Mouse (Mus musculus) liver, embryonic 11.5 days (tissue): Measurements from ENCODE around the gene Prdm16. TPM values are rescaled to one million over a fixed set of nuclear protein-coding genes. Genes with fewer than 3 reads are reported as not detected.

ENCODE experiments used
- ATAC-seq: fragments of 200-750 bp; cut with Nextera tagmentation; replicated peaks from 2 replicates; pipeline ENCODE4 v1.8.0; 2017; ENCODE audit warnings: moderate number of reproducible peaks, mild to moderate bottlenecking, moderate TSS enrichment, moderate library complexity; ENCODE audit not compliant: low FRiP score
- DNase-seq: peaks from one replicate; pipeline ENCODE4 v3.0.0-alpha.2; 2017; ENCODE audit warnings: low spot score
- H3K27ac ChIP-seq: fragments of 300-500 bp; sonication (generic); 2 replicates; pipeline ENCODE4 v1.5.1; 2014; ENCODE audit warnings: mild to moderate bottlenecking, low read depth, low read length, control low read depth
- H3K27me3 ChIP-seq: fragments of 300-500 bp; sonication (generic); replicated peaks from 2 replicates; pipeline ENCODE4 v1.6.1; 2014; ENCODE audit warnings: low read length, mixed read lengths; ENCODE audit not compliant: control insufficient read depth, insufficient read depth
- H3K36me3 ChIP-seq: fragments of 300-500 bp; sonication (generic); 2 replicates; pipeline ENCODE4 v1.6.1; 2014; ENCODE audit warnings: mild to moderate bottlenecking, low read length, moderate library complexity, mixed read lengths; ENCODE audit not compliant: control insufficient read depth, insufficient read depth
- H3K4me1 ChIP-seq: fragments of 300-500 bp; sonication (generic); replicated peaks from 2 replicates; pipeline ENCODE4 v1.6.1; 2014; ENCODE audit warnings: low read length, mixed read lengths; ENCODE audit not compliant: control insufficient read depth, insufficient read depth
- H3K4me2 ChIP-seq: fragments of 300-500 bp; sonication (generic); 2 replicates; pipeline ENCODE4 v1.6.1; 2014; ENCODE audit warnings: mild to moderate bottlenecking, control low read depth, moderate library complexity
- H3K4me3 ChIP-seq: fragments of 300-500 bp; sonication (generic); 2 replicates; pipeline ENCODE4 v1.5.1; 2014; ENCODE audit warnings: low read depth, low read length, control low read depth
- H3K9ac ChIP-seq: fragments of 300-500 bp; sonication (generic); 2 replicates; pipeline ENCODE4 v1.6.1; 2014; ENCODE audit warnings: low read depth, low read length, control low read depth
- H3K9me3 ChIP-seq: fragments of 300-500 bp; sonication (generic); 2 replicates; pipeline ENCODE4 v1.6.1; 2016; ENCODE audit warnings: low read length, inconsistent platforms, mixed read lengths; ENCODE audit not compliant: control insufficient read depth
- WGBS: fragments of 180-500 bp; shearing (Covaris S2); extraction: QIAGEN DNeasy Blood & Tissue Kit; methylation state at CpG from one replicate; pipeline ENCODE4 v1.1.7; 2014; 5-methylcytosine and 5-hydroxymethylcytosine counted together
- polyA plus RNA-seq: library from polyadenylated mRNA; unstranded; fragments of >200 nt; fragmentation: Nextera tagmentation; extraction: Ambion mirVana; gene quantifications from 2 replicates; pipeline ENCODE4 v1.2.1, GENCODE M21; 2014

Prdm16 gene
- polyA plus RNA-seq, 1 experiment from 2014 or later, result 7.2 TPM

GRCm38 (mm10) chr4:154375939-154376625, 260.6 kb downstream of the Prdm16 start:
- no peaks in the 10 kb centered on the region for H3K9me3 ChIP-seq
- DNase-seq (no peak), ATAC-seq (no peak)
- H3K4me1 ChIP-seq, result no peaks in the 10 kb centered on the region
- H3K4me3 ChIP-seq, result no peak overlapping the region
- H3K9ac ChIP-seq, result no peak overlapping the region
- WGBS, result 72% methylated on average over 10 of the region's 10 CpGs
- no peaks in the 10 kb centered on the region for H3K36me3 ChIP-seq
- no peak overlapping the region for H3K4me2 ChIP-seq
- H3K27me3 ChIP-seq, result no peaks in the 10 kb centered on the region
- H3K27ac ChIP-seq, result no peak overlapping the region

- H3K4me3 ChIP-seq, result no peak overlapping the region
- WGBS, result 70% methylated on average over 13 of the region's 13 CpGs
- no peaks in the 10 kb centered on the region for H3K36me3 ChIP-seq
- H3K4me1 ChIP-seq, result no peaks in the 10 kb centered on the region
- H3K9ac ChIP-seq, result no peak overlapping the region
- H3K27me3 ChIP-seq, result no peaks in the 10 kb centered on the region
- no peaks in the 10 kb centered on the region for H3K9me3 ChIP-seq
- no peak for DNase-seq
- H3K27ac ChIP-seq, result no peak overlapping the region
- no peak overlapping the region for H3K4me2 ChIP-seq
- no peak for ATAC-seq
Measured at GRCm38 (mm10) chr4:154371542-154372247, 265.0 kb downstream of the Prdm16 start.

- no peak overlapping the region for H3K9ac ChIP-seq
- 81% methylated on average over 8 of the region's 8 CpGs for WGBS
- DNase-seq, result no peak
Measured at GRCm38 (mm10) chr4:154370841-154371240, 265.8 kb downstream of the Prdm16 start.

GRCm38 (mm10) chr4:154369089-154369488, 267.6 kb downstream of the Prdm16 start:
- ATAC-seq (no peak), DNase-seq (no peak)
- Histone ChIP-seq H3K9ac (no peak overlapping the region), H3K27ac (no peak overlapping the region), H3K4me1 (no peaks in the 10 kb centered on the region), H3K4me3 (no peak overlapping the region), H3K9me3 (no peaks in the 10 kb centered on the region), H3K36me3 (no peaks in the 10 kb centered on the region), H3K4me2 (no peak overlapping the region), H3K27me3 (no peaks in the 10 kb centered on the region)
- WGBS, result 66% methylated on average over 5 of the region's 5 CpGs

More at GRCm38 (mm10) chr4:154370841-154371240, 265.8 kb downstream of the Prdm16 start:
- no peak overlapping the region for H3K4me3 ChIP-seq
- no peaks in the 10 kb centered on the region for H3K4me1 ChIP-seq
- H3K27ac ChIP-seq, result no peak overlapping the region
- no peak for ATAC-seq
- H3K27me3 ChIP-seq, result no peaks in the 10 kb centered on the region
- no peaks in the 10 kb centered on the region for H3K9me3 ChIP-seq
- H3K36me3 ChIP-seq, result no peaks in the 10 kb centered on the region
- H3K4me2 ChIP-seq, result no peak overlapping the region

- DNase-seq (no peak), ATAC-seq (no peak)
- WGBS, result 70% methylated on average over 6 of the region's 6 CpGs
- Histone ChIP-seq H3K27ac (no peak overlapping the region), H3K27me3 (no peaks in the 10 kb centered on the region), H3K9ac (no peak overlapping the region), H3K4me1 (no peaks in the 10 kb centered on the region), H3K4me2 (no peak overlapping the region), H3K36me3 (no peaks in the 10 kb centered on the region), H3K4me3 (no peak overlapping the region), H3K9me3 (no peaks in the 10 kb centered on the region)
Measured at GRCm38 (mm10) chr4:154366836-154367235, 269.8 kb downstream of the Prdm16 start.

GRCm38 (mm10) chr4:154364752-154365151, 271.9 kb downstream of the Prdm16 start:
- Histone ChIP-seq H3K36me3 (no peaks in the 10 kb centered on the region), H3K27ac (no peak overlapping the region), H3K9ac (no peak overlapping the region), H3K4me1 (no peaks in the 10 kb centered on the region), H3K9me3 (no peaks in the 10 kb centered on the region), H3K27me3 (no peaks in the 10 kb centered on the region), H3K4me2 (no peak overlapping the region), H3K4me3 (no peak overlapping the region)
- DNase-seq (no peak), ATAC-seq (no peak)
- 85% methylated on average over 2 of the region's 2 CpGs for WGBS

GRCm38 (mm10) chr4:154360850-154361249, 275.8 kb downstream of the Prdm16 start:
- 82% methylated on average over 3 of the region's 3 CpGs for WGBS
- Histone ChIP-seq H3K27ac (no peak overlapping the region), H3K4me3 (no peak overlapping the region), H3K9ac (no peak overlapping the region), H3K9me3 (no peaks in the 10 kb centered on the region), H3K4me2 (no peak overlapping the region), H3K36me3 (no peaks in the 10 kb centered on the region), H3K4me1 (no peaks in the 10 kb centered on the region), H3K27me3 (no peaks in the 10 kb centered on the region)
- DNase-seq, result no peak
- no peak for ATAC-seq

- Histone ChIP-seq H3K4me3 (no peak overlapping the region), H3K36me3 (no peaks in the 10 kb centered on the region), H3K27ac (no peak overlapping the region), H3K27me3 (no peaks in the 10 kb centered on the region), H3K9me3 (no peaks in the 10 kb centered on the region), H3K9ac (no peak overlapping the region), H3K4me2 (no peak overlapping the region), H3K4me1 (no peaks in the 10 kb centered on the region)
- DNase-seq (no peak), ATAC-seq (no peak)
- 75% methylated on average over 6 of the region's 7 CpGs for WGBS
Measured at GRCm38 (mm10) chr4:154360441-154360840, 276.2 kb downstream of the Prdm16 start.
